In genomic region chr5:91985721-91986120, GRCm38 (mm10) we compare ENCODE assay signal across 30 mouse cellular contexts. TPM values are rescaled to one million over a fixed set of nuclear protein-coding genes. Genes with fewer than 3 reads are reported as not detected.
A peak's percentile ranks its signal among the peaks of the same experiment; 100 is the strongest.
DNase-seq lines count a peak whose midpoint lies in the region; ATAC-seq and TF ChIP-seq lines count a peak whose summit lies in the region.
"Had no signal": no experiment of that assay in that cellular context is flagged by ENCODE, and none has a peak within 500 bp of the region (broad histone marks: within the 10 kb centered on the region; RNA-seq: fewer than 3 reads in every experiment).

No protein-coding gene starts in this region.

- DNase-seq in 3134 (ENCODE audit: extremely low read depth, insufficient read length, low spot score): peak; percentile 49
- peak; percentile 24 for DNase-seq in CD4-positive helper T cell, adult 2 months (ENCODE audit: low read depth, low spot score)
- peak; percentile 3 for DNase-seq in T-cell, adult 2 months (ENCODE audit: low spot score)
- no peak for DNase-seq in adrenal gland, adult 2 months
- no peak for DNase-seq in forebrain, embryonic 14.5 days (ENCODE audit: low spot score)
- DNase-seq in gastrocnemius, adult 2 months: no peak
- DNase-seq: cerebellum, adult 8-10 months; kidney, adult 2 months; kidney, postnatal 14 days; layer of hippocampus, postnatal 36 days; lung, postnatal 4 days; thymus, adult 2 months had no signal

- H3K27ac ChIP-seq in forebrain, embryonic 14.5 days (ENCODE audit: low read depth, low read length): no peak overlapping the region
- H3K27ac ChIP-seq in gastrocnemius, adult 2 months: no peak overlapping the region
- H3K27ac ChIP-seq: forebrain, embryonic 15.5 days; heart, embryonic 10.5 days; hindbrain, embryonic 10.5 days; layer of hippocampus, adult 2 months; liver, embryonic 14.5 days; lung, embryonic 15.5 days; midbrain, embryonic 12.5 days had no signal

- intact Hi-C loops in gastrocnemius, adult 2 months (cut with DNase I): no loop called here

- peak; percentile 56; the same call in 1 of the 2 replicates for ATAC-seq in monocyte, adult 5-6 weeks (replicated peaks; ENCODE audit: insufficient number of reproducible peaks, low FRiP score, low TSS enrichment, poor library complexity, severe bottlenecking)
- no peak for ATAC-seq in forebrain, embryonic 14.5 days
- ATAC-seq: forebrain, embryonic 15.5 days had no signal

- H3K9ac ChIP-seq in forebrain, embryonic 14.5 days (ENCODE audit: low read length): no peak overlapping the region
- H3K9ac ChIP-seq: forebrain, embryonic 15.5 days; liver, embryonic 14.5 days; lung, embryonic 15.5 days; midbrain, embryonic 12.5 days had no signal

- 33% methylated on average over 2 of the region's 2 CpGs for WGBS in forebrain, embryonic 14.5 days

- no peaks in the 10 kb centered on the region for H3K27me3 ChIP-seq in forebrain, embryonic 14.5 days (replicated peaks; ENCODE audit: control insufficient read depth, insufficient read depth, low read length)
- H3K27me3 ChIP-seq: forebrain, embryonic 15.5 days; lung, embryonic 15.5 days; midbrain, embryonic 12.5 days had no signal

- no peak for TF ChIP-seq CTCF in gastrocnemius, adult 2 months (IDR thresholded peaks at IDR 0.05)

- no peaks in the 10 kb centered on the region for H3K9me3 ChIP-seq in forebrain, embryonic 14.5 days (replicated peaks; ENCODE audit: control insufficient read depth, low read length)
- H3K9me3 ChIP-seq: forebrain, embryonic 15.5 days; heart, embryonic 10.5 days; hindbrain, embryonic 10.5 days; lung, embryonic 15.5 days; midbrain, embryonic 12.5 days had no signal

- H3K4me1 ChIP-seq in forebrain, embryonic 14.5 days (ENCODE audit: control insufficient read depth, insufficient read depth, low read length): no peaks in the 10 kb centered on the region
- H3K4me1 ChIP-seq: forebrain, embryonic 15.5 days; heart, embryonic 10.5 days; hindbrain, embryonic 10.5 days; lung, embryonic 15.5 days; midbrain, embryonic 12.5 days had no signal

- H3K36me3 ChIP-seq in forebrain, embryonic 14.5 days (ENCODE audit: control insufficient read depth, insufficient read depth, low read length): no peaks in the 10 kb centered on the region
- H3K36me3 ChIP-seq: forebrain, embryonic 15.5 days; heart, embryonic 10.5 days; hindbrain, embryonic 10.5 days; lung, embryonic 15.5 days; midbrain, embryonic 12.5 days had no signal

- no peak overlapping the region for H3K4me2 ChIP-seq in forebrain, embryonic 14.5 days (ENCODE audit: low read length)
- H3K4me2 ChIP-seq: forebrain, embryonic 15.5 days; lung, embryonic 15.5 days; midbrain, embryonic 12.5 days had no signal

- H3K4me3 ChIP-seq in forebrain, embryonic 14.5 days (ENCODE audit: low read depth, low read length): no peak overlapping the region
- no peak overlapping the region for H3K4me3 ChIP-seq in gastrocnemius, adult 2 months
- H3K4me3 ChIP-seq: erythroblast, embryonic 14.5 days; forebrain, embryonic 15.5 days; heart, embryonic 10.5 days; hindbrain, embryonic 10.5 days; layer of hippocampus, adult 2 months; lung, embryonic 15.5 days; midbrain, embryonic 12.5 days; myocyte had no signal

RNA-seq across cellular contexts. Expression of gene Odaph, which starts 1.6 kb away (rescaled TPM):
- total RNA-seq in monocyte, adult 5-6 weeks (2017): 0.67 TPM in 1 of 3 replicates, not detected in the others
- total RNA-seq in adrenal gland, adult 2 months (2021): not detected
- not detected in 2 replicates for polyA plus RNA-seq in adrenal gland, adult 2 months (2012; rRNA removed)
- not detected in 2 replicates for polyA plus RNA-seq in forebrain, embryonic 14.5 days (2014; fragmentation: Nextera tagmentation; extraction: Ambion mirVana)
- total RNA-seq in gastrocnemius, adult 2 months (2021): not detected
- total RNA-seq: adrenal gland, postnatal 4 days; common myeloid progenitor, adult 5-6 weeks; layer of hippocampus, adult 2 months; layer of hippocampus, postnatal 36 days; left cerebral cortex, postnatal 14 days had no signal
- polyA plus RNA-seq: embryonic facial prominence, embryonic 11.5 days; erythroblast, embryonic 14.5 days; forebrain, embryonic 15.5 days; gonadal fat pad, adult 2 months; heart, embryonic 10.5 days; heart, postnatal 0 days; hindbrain, embryonic 10.5 days; limb, embryonic 14.5 days; liver, embryonic 14.5 days; lung, embryonic 15.5 days; midbrain, embryonic 12.5 days; myocyte; thymus, adult 2 months; urinary bladder, adult 2 months had no signal

RNA-seq across cellular contexts. Expression of gene Rchy1, which starts 22.9 kb away (rescaled TPM):
- 68.7 to 110 TPM (median 81.9 TPM) in 3 replicates for total RNA-seq in monocyte, adult 5-6 weeks (2017)
- 10 to 100 TPM; 54.2 to 61.2 TPM for total RNA-seq in adrenal gland, adult 2 months (2021)
- polyA plus RNA-seq in adrenal gland, adult 2 months (2012; rRNA removed): 10.8 and 11.5 TPM in 2 replicates
- 43.5 and 43.8 TPM in 2 replicates for polyA plus RNA-seq in forebrain, embryonic 14.5 days (2014; fragmentation: Nextera tagmentation; extraction: Ambion mirVana)
- 10 to 100 TPM; 28.2 to 31.2 TPM for total RNA-seq in gastrocnemius, adult 2 months (2021)

RNA-seq across cellular contexts. Expression of gene Cdkl2, which starts 58.0 kb away (rescaled TPM):
- 0.48 to 1.3 TPM in 2 of 3 replicates, not detected in the other for total RNA-seq in monocyte, adult 5-6 weeks (2017)
- total RNA-seq in adrenal gland, adult 2 months (2021): 1 to 10 TPM; 4.9 to 6.9 TPM
- 0.60 and 0.62 TPM in 2 replicates for polyA plus RNA-seq in adrenal gland, adult 2 months (2012; rRNA removed)
- 3.9 and 7.6 TPM in 2 replicates for polyA plus RNA-seq in forebrain, embryonic 14.5 days (2014; fragmentation: Nextera tagmentation; extraction: Ambion mirVana)
- 1 to 10 TPM; 3.9 to 5.1 TPM for total RNA-seq in gastrocnemius, adult 2 months (2021)
- polyA plus RNA-seq: erythroblast, embryonic 14.5 days had no signal

Comparison
In these comparisons a context has a peak if more than half of its experiments do, and no peak if none do; other contexts are left out.
1. DNase-seq: peak in 3134 (single experiment), CD4-positive helper T cell, adult 2 months (single experiment) and T-cell, adult 2 months (single experiment); none in adrenal gland, adult 2 months (single experiment), forebrain, embryonic 14.5 days (single experiment) and gastrocnemius, adult 2 months (single experiment).